Mouse (Mus musculus): ENCODE measurements at regions not wholly inside any gene's neighbourhood (a gene's known extent, or its start where the extent isn't known, plus 50 kb on each side); places are given as distances from the start of the nearest gene placed in this dataset.

- TF ChIP-seq CTCF (IDR thresholded peaks at IDR 0.05; ENCODE audit: borderline replicate concordance, extremely low read depth, insufficient read depth, insufficient read length) (no peak), POLR2A (IDR thresholded peaks at IDR 0.05; ENCODE audit: borderline replicate concordance, extremely low read depth, insufficient read depth, insufficient read length, poor library complexity, severe bottlenecking) (no peak)
- DNase-seq (ENCODE audit: low read depth), result no peak
These were observed 118.8 kb upstream of the Smim15 start for GRCm38 (mm10) chr13:107925470-107925869.

- TF ChIP-seq POLR2A (IDR thresholded peaks at IDR 0.05; ENCODE audit: borderline replicate concordance, extremely low read depth, insufficient read depth, insufficient read length, poor library complexity, severe bottlenecking), result no peak
- no peak for TF ChIP-seq CTCF (IDR thresholded peaks at IDR 0.05; ENCODE audit: borderline replicate concordance, extremely low read depth, insufficient read depth, insufficient read length)
- peak; percentile 93 for DNase-seq (ENCODE audit: low read depth)
These were observed 120.8 kb upstream of the Smim15 start for GRCm38 (mm10) chr13:107923129-107924114.

- TF ChIP-seq CTCF (IDR thresholded peaks at IDR 0.05; ENCODE audit: borderline replicate concordance, extremely low read depth, insufficient read depth, insufficient read length), result no peak
- no peak for TF ChIP-seq POLR2A (IDR thresholded peaks at IDR 0.05; ENCODE audit: borderline replicate concordance, extremely low read depth, insufficient read depth, insufficient read length, poor library complexity, severe bottlenecking)
- DNase-seq (ENCODE audit: low read depth), result no peak
These were observed 124.8 kb upstream of the Smim15 start for GRCm38 (mm10) chr13:107919403-107919802.

DNA sequence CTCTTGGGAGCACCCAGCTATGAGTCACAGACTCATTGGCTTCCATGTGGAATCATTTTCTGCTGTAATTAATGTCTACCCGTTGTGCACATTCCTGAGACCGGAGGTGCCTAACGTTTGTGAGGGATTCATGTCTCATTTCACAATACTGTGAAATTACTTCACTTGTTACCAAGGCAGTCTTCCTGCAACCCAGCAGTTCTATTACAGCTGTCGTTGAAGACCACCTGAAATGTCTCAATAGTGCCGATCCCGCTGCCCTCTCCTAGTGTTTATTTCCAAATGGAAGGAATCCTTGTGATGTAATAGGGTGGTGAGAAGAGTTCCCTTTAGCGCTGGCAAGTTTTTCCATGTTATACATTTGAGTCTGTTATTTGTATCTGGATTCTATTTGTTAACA, 125.8 kb upstream of the Smim15 start:
- TF ChIP-seq POLR2A (IDR thresholded peaks at IDR 0.05; ENCODE audit: borderline replicate concordance, extremely low read depth, insufficient read depth, insufficient read length, poor library complexity, severe bottlenecking), result no peak
- no peak for TF ChIP-seq CTCF (IDR thresholded peaks at IDR 0.05; ENCODE audit: borderline replicate concordance, extremely low read depth, insufficient read depth, insufficient read length)
- no peak for DNase-seq (ENCODE audit: low read depth)

GRCm38 (mm10) chr13:107918065-107918464, 126.2 kb upstream of the Smim15 start:
- DNase-seq (ENCODE audit: low read depth), result no peak

GRCm38 (mm10) chr13:107917564-107917963, 126.7 kb upstream of the Smim15 start:
- no peak for DNase-seq (ENCODE audit: low read depth)
- TF ChIP-seq POLR2A (IDR thresholded peaks at IDR 0.05; ENCODE audit: borderline replicate concordance, extremely low read depth, insufficient read depth, insufficient read length, poor library complexity, severe bottlenecking) (no peak), CTCF (IDR thresholded peaks at IDR 0.05; ENCODE audit: borderline replicate concordance, extremely low read depth, insufficient read depth, insufficient read length) (no peak)

More at GRCm38 (mm10) chr13:107918065-107918464, 126.2 kb upstream of the Smim15 start:
- no peak for TF ChIP-seq CTCF (IDR thresholded peaks at IDR 0.05; ENCODE audit: borderline replicate concordance, extremely low read depth, insufficient read depth, insufficient read length)
- TF ChIP-seq POLR2A (IDR thresholded peaks at IDR 0.05; ENCODE audit: borderline replicate concordance, extremely low read depth, insufficient read depth, insufficient read length, poor library complexity, severe bottlenecking), result no peak

GRCm38 (mm10) chr13:107910125-107910524, 134.1 kb upstream of the Smim15 start:
- DNase-seq (ENCODE audit: low read depth), result no peak
- TF ChIP-seq POLR2A (IDR thresholded peaks at IDR 0.05; ENCODE audit: borderline replicate concordance, extremely low read depth, insufficient read depth, insufficient read length, poor library complexity, severe bottlenecking), result no peak
- TF ChIP-seq CTCF (IDR thresholded peaks at IDR 0.05; ENCODE audit: borderline replicate concordance, extremely low read depth, insufficient read depth, insufficient read length), result no peak

DNA sequence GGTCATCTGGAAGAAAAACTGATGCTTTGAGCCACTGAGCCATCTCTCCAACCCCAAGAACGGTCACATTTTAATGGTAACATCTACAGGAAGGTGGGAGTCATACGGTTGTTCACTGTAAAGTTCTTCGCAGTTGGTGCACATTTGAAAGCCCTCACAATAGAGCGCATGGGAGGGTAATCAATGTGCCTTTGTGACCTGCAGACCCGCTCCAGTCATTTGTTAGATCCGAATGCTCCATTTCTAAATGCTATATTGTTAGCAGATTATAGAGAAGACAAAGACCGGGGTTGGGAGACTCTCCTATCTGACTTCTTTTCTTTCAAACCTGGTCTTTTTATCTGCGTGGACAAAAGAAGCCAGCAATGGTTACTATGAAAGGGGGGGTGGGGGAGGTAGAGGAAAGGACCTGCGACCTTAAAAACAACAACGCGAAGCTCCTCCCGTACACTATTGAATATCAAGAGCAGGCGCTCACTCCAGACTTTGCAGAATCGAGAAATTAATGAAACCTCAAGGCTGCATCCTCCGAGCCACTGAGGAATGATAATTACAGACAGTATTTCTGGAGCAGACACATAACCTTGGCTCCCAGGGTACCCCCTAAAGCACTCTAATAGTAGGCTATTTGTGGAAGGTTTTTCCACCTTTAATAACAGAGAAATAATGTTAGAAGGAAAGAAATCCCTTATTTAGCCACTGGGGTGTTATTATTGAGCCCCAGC, 134.7 kb upstream of the Smim15 start:
- TF ChIP-seq CTCF (IDR thresholded peaks at IDR 0.05; ENCODE audit: borderline replicate concordance, extremely low read depth, insufficient read depth, insufficient read length) (no peak), POLR2A (IDR thresholded peaks at IDR 0.05; ENCODE audit: borderline replicate concordance, extremely low read depth, insufficient read depth, insufficient read length, poor library complexity, severe bottlenecking) (no peak)
- DNase-seq (ENCODE audit: low read depth), result peak; percentile 39

GRCm38 (mm10) chr13:107907966-107908365, 136.3 kb upstream of the Smim15 start:
- no peak for TF ChIP-seq POLR2A (IDR thresholded peaks at IDR 0.05; ENCODE audit: borderline replicate concordance, extremely low read depth, insufficient read depth, insufficient read length, poor library complexity, severe bottlenecking)
- no peak for TF ChIP-seq CTCF (IDR thresholded peaks at IDR 0.05; ENCODE audit: borderline replicate concordance, extremely low read depth, insufficient read depth, insufficient read length)
- no peak for DNase-seq (ENCODE audit: low read depth)

DNA sequence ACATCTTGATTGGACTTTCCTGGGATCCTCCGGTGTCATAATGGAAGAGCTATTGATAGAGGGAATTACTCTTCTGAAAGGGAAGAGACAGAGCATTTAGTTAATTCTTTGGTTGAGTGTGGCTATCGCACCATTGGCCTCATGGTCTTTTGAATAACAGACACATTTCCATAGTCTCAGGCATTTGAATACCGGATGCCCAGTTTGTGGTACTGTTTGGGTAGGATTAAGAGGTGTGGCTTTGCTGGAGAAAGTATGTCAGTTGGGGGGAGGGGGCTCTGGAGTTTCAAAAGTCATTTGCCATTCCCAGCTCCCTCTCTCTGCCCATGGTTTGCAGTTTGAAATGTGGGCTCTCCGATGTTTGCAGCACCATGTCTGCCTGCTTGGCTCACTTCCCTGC, 139.4 kb upstream of the Smim15 start:
- no peak for TF ChIP-seq POLR2A (IDR thresholded peaks at IDR 0.05; ENCODE audit: borderline replicate concordance, extremely low read depth, insufficient read depth, insufficient read length, poor library complexity, severe bottlenecking)
- TF ChIP-seq CTCF (IDR thresholded peaks at IDR 0.05; ENCODE audit: borderline replicate concordance, extremely low read depth, insufficient read depth, insufficient read length), result no peak
- DNase-seq (ENCODE audit: low read depth), result no peak

DNA sequence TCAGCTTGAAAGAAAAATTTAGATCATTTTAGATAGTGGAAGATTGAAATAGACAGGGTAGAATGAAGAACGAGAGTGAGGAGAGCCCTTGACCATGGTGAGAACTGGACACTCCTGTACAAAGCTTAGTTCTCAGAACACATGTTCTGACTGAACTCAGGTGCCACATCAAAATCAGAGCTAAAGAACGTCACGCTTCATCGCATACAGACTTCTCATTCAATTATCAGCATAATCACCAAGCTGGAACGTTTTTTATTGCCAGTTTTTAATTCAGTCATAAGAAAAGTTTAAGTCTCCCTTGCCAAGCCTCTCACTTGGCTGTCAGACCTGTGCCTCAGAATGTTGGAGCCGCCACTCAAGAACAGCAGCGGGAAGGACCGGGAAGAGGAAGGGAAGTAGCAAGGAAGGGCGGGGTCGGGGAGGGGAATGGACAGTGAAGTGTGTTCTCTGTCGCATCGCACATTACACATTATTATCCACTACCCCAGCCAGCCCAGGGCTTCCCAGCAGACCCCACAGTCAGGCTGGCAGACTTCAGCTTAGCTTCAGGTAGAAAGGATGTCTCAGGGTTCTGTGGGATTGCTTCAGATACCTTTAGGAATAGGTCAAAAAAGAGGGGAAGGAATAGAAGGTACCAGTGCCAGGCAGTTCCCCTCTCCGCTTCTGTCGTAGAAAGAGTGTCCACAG, 140.1 kb upstream of the Smim15 start:
- TF ChIP-seq POLR2A (IDR thresholded peaks at IDR 0.05; ENCODE audit: borderline replicate concordance, extremely low read depth, insufficient read depth, insufficient read length, poor library complexity, severe bottlenecking) (no peak), CTCF (IDR thresholded peaks at IDR 0.05; ENCODE audit: borderline replicate concordance, extremely low read depth, insufficient read depth, insufficient read length) (no peak)
- DNase-seq (ENCODE audit: low read depth), result no peak

All from brain, embryonic 14.5 days (tissue).